10 mouse cellular contexts compared by ENCODE assay signal in genomic region chr17:24638840-24639239, GRCm38 (mm10). TPM values are rescaled to one million over a fixed set of nuclear protein-coding genes. Genes with fewer than 3 reads are reported as not detected.
DNase-seq lines count a peak whose midpoint lies in the region; ATAC-seq and TF ChIP-seq lines count a peak whose summit lies in the region.
"Had no signal": no experiment of that assay in that cellular context is flagged by ENCODE, and none has a peak within 500 bp of the region (broad histone marks: within the 10 kb centered on the region; RNA-seq: fewer than 3 reads in every experiment).

No protein-coding gene starts in this region.

- no peaks in the 10 kb centered on the region for H3K27me3 ChIP-seq in intestine, embryonic 16.5 days (replicated peaks; ENCODE audit: control insufficient read depth, insufficient read depth, low read length)
- H3K27me3 ChIP-seq in lung, postnatal 0 days (replicated peaks; ENCODE audit: insufficient read depth, low read length), result no peaks in the 10 kb centered on the region
- H3K27me3 ChIP-seq in forebrain, postnatal 0 days (ENCODE audit: insufficient read depth, low read length), result no peaks in the 10 kb centered on the region
- H3K27me3 ChIP-seq: midbrain, embryonic 12.5 days had no signal

- in situ Hi-C loops in ES-E14 (cut with MboI; ENCODE audit: low sequenced_read_pairs in 2 of 2, unreplicated experiment in 2 of 2), result no loop called here

- H3K4me3 ChIP-seq in ES-E14 (ENCODE audit: insufficient read depth in 1 of 2, low read depth in 1 of 2, low read length in 2 of 2, poor library complexity in 1 of 2, severe bottlenecking in 1 of 2), result no peak overlapping the region
- no peak overlapping the region for H3K4me3 ChIP-seq in intestine, embryonic 16.5 days (ENCODE audit: low read length)
- H3K4me3 ChIP-seq in lung, postnatal 0 days (ENCODE audit: low read depth, low read length), result no peak overlapping the region
- no peak overlapping the region for H3K4me3 ChIP-seq in forebrain, postnatal 0 days (ENCODE audit: low read depth, low read length)
- H3K4me3 ChIP-seq: erythroblast, embryonic 14.5 days; midbrain, embryonic 12.5 days had no signal

- TF ChIP-seq CTCF in lung, postnatal 0 days (IDR thresholded peaks at IDR 0.05), result no peak
- no peak for TF ChIP-seq CTCF in forebrain, postnatal 0 days (IDR thresholded peaks at IDR 0.05; ENCODE audit: low read depth)

- TF ChIP-seq EP300 in lung, postnatal 0 days (IDR thresholded peaks at IDR 0.05), result peak; percentile 57; the same call in 1 of the 2 replicates

- 47% methylated on average over 9 of the region's 9 CpGs for WGBS in intestine, embryonic 16.5 days
- 52% methylated on average over 9 of the region's 9 CpGs for WGBS in lung, postnatal 0 days
- 75% methylated on average over 9 of the region's 9 CpGs for WGBS in forebrain, postnatal 0 days

- peak overlapping the region; percentile 43; the same call in 1 of the 2 replicates for H3K9ac ChIP-seq in ES-E14 (ENCODE audit: insufficient read depth, low read depth, low read length, poor library complexity, severe bottlenecking)
- H3K9ac ChIP-seq in intestine, embryonic 16.5 days (ENCODE audit: low read depth, low read length), result 0 out of 2 replicates have a peak overlapping the region, but pooled peaks have one; percentile 33
- H3K9ac ChIP-seq in lung, postnatal 0 days (replicated peaks; ENCODE audit: low read depth), result no peak overlapping the region; the same call in 1 of the 2 replicates
- no peak overlapping the region for H3K9ac ChIP-seq in forebrain, postnatal 0 days

- H3K4me2 ChIP-seq in intestine, embryonic 16.5 days (ENCODE audit: low read depth, low read length), result no peak overlapping the region
- H3K4me2 ChIP-seq in lung, postnatal 0 days (replicated peaks; ENCODE audit: low read depth, low read length), result no peak overlapping the region
- H3K4me2 ChIP-seq in forebrain, postnatal 0 days (ENCODE audit: low read depth), result no peak overlapping the region
- H3K4me2 ChIP-seq: midbrain, embryonic 12.5 days had no signal

- ATAC-seq in intestine, embryonic 16.5 days, result peak; percentile 86
- ATAC-seq in lung, postnatal 0 days, result peak; percentile 80
- no peak for ATAC-seq in forebrain, postnatal 0 days
- ATAC-seq in erythroid progenitor cell, adult 5-6 weeks (replicated peaks; ENCODE audit: low FRiP score, poor library complexity, severe bottlenecking), result no peak

- peaks cover 0 to 24% of the 10 kb centered on the region in 2 experiments; a peak in 2 of 4 replicates for H3K4me1 ChIP-seq in ES-E14 (ENCODE audit: control insufficient read depth in 2 of 2, insufficient read depth in 2 of 2, low read length in 2 of 2, poor library complexity in 1 of 2)
- peaks cover 16% of the 10 kb centered on the region; the same call in 1 of the 2 replicates for H3K4me1 ChIP-seq in intestine, embryonic 16.5 days (ENCODE audit: control insufficient read depth, insufficient read depth, low read length)
- H3K4me1 ChIP-seq in lung, postnatal 0 days (ENCODE audit: insufficient read depth, low read depth, low read length), result peaks cover 38% of the 10 kb centered on the region
- no peaks in the 10 kb centered on the region for H3K4me1 ChIP-seq in forebrain, postnatal 0 days (ENCODE audit: insufficient read depth)
- H3K4me1 ChIP-seq: midbrain, embryonic 12.5 days had no signal

- peaks cover 16% of the 10 kb centered on the region; the same call in 1 of the 2 replicates for H3K36me3 ChIP-seq in ES-E14 (ENCODE audit: control insufficient read depth, insufficient read depth, low read length, poor library complexity, severe bottlenecking)
- H3K36me3 ChIP-seq in intestine, embryonic 16.5 days (ENCODE audit: control insufficient read depth, insufficient read depth, low read length), result no peaks in the 10 kb centered on the region
- peaks cover 22% of the 10 kb centered on the region for H3K36me3 ChIP-seq in lung, postnatal 0 days (ENCODE audit: insufficient read depth, low read length)
- peaks cover 19% of the 10 kb centered on the region for H3K36me3 ChIP-seq in forebrain, postnatal 0 days (ENCODE audit: insufficient read depth)
- H3K36me3 ChIP-seq: midbrain, embryonic 12.5 days had no signal

- no peak for DNase-seq in ES-E14 (ENCODE audit: low read depth, low spot score)
- DNase-seq in heart, adult 18-20 months, result peak; percentile 78 to 87
- DNase-seq in lung, postnatal 0 days (ENCODE audit: low spot score), result peak; percentile 92
- DNase-seq in embryo, embryonic 10.5 days (ENCODE audit: low spot score), result no peak
- no peak for DNase-seq in forebrain, postnatal 0 days
- DNase-seq in cerebellum, adult 18-20 months, result no peak

- H3K9me3 ChIP-seq in ES-E14 (ENCODE audit: control insufficient read depth, insufficient read depth, low read depth, low read length), result no peaks in the 10 kb centered on the region
- H3K9me3 ChIP-seq in intestine, embryonic 16.5 days (ENCODE audit: control insufficient read depth, low read length), result no peaks in the 10 kb centered on the region
- no peaks in the 10 kb centered on the region for H3K9me3 ChIP-seq in lung, postnatal 0 days (ENCODE audit: low read length)
- no peaks in the 10 kb centered on the region for H3K9me3 ChIP-seq in forebrain, postnatal 0 days (ENCODE audit: low read length)
- H3K9me3 ChIP-seq: midbrain, embryonic 12.5 days had no signal

- H3K27ac ChIP-seq in ES-E14 (ENCODE audit: insufficient read depth, low read depth, low read length, poor library complexity, severe bottlenecking), result peak overlapping the region; percentile 35; the same call in 1 of the 2 replicates
- H3K27ac ChIP-seq in intestine, embryonic 16.5 days (ENCODE audit: low read length), result peak overlapping the region; percentile 89
- peak overlapping the region; percentile 85 for H3K27ac ChIP-seq in lung, postnatal 0 days (ENCODE audit: low read length)
- no peak overlapping the region for H3K27ac ChIP-seq in forebrain, postnatal 0 days (ENCODE audit: low read depth, low read length)
- H3K27ac ChIP-seq: midbrain, embryonic 12.5 days had no signal

TF ChIP-seq in ES-E14, 5 proteins besides CTCF, POLR2A, EP300 and RAD21 (continues in another document):
- TF ChIP-seq ZNF384 (IDR thresholded peaks at IDR 0.05; ENCODE audit: low read depth, low read length) (no peak), MAFK (IDR thresholded peaks at IDR 0.05; ENCODE audit: insufficient read depth, low read depth, low read length) (no peak), CHD2 (IDR thresholded peaks at IDR 0.05; ENCODE audit: low read depth, low read length) (no peak)

RNA-seq across cellular contexts. Expression of gene Nthl1, which starts 6.4 kb away (rescaled TPM):
- 39.4 and 43.0 TPM in 2 replicates for total RNA-seq in ES-E14 (2012; rRNA removed)
- 1 to 10 TPM; 2.6 to 3.1 TPM for total RNA-seq in heart, adult 18-20 months (2021)
- 17.2 and 18.1 TPM in 2 replicates for polyA plus RNA-seq in intestine, embryonic 16.5 days (2015; fragmentation: Nextera tagmentation; extraction: Ambion mirVana)
- polyA plus RNA-seq in lung, postnatal 0 days (2015; fragmentation: Nextera tagmentation; extraction: Ambion mirVana), result 13.6 and 13.8 TPM in 2 replicates
- total RNA-seq in forebrain, postnatal 0 days (2014; rRNA removed), result 10.1 and 10.2 TPM in 2 replicates
- 8.6 and 9.8 TPM in 2 replicates for polyA plus RNA-seq in forebrain, postnatal 0 days (2015; fragmentation: Nextera tagmentation; extraction: Ambion mirVana)
- not detected in 2 replicates for total RNA-seq in erythroid progenitor cell, adult 5-6 weeks (2015; ENCODE audit: low replicate concordance)
- 0.39 and 1.1 TPM in 2 replicates for total RNA-seq in erythroid progenitor cell, adult 5-6 weeks (2017; ENCODE audit: low replicate concordance)

RNA-seq across cellular contexts. Expression of gene Tsc2, which starts 6.4 kb away (rescaled TPM):
- 93.0 and 118 TPM in 2 replicates for total RNA-seq in ES-E14 (2012; rRNA removed)
- 100 to 1,000 TPM; 104 to 108 TPM for total RNA-seq in heart, adult 18-20 months (2021)
- 38.5 and 41.8 TPM in 2 replicates for polyA plus RNA-seq in intestine, embryonic 16.5 days (2015; fragmentation: Nextera tagmentation; extraction: Ambion mirVana)
- polyA plus RNA-seq in lung, postnatal 0 days (2015; fragmentation: Nextera tagmentation; extraction: Ambion mirVana), result 31.7 and 32.8 TPM in 2 replicates
- total RNA-seq in forebrain, postnatal 0 days (2014; rRNA removed), result 81.2 and 92.6 TPM in 2 replicates
- 44.2 and 56.2 TPM in 2 replicates for polyA plus RNA-seq in forebrain, postnatal 0 days (2015; fragmentation: Nextera tagmentation; extraction: Ambion mirVana)
- 49.0 and 56.6 TPM in 2 replicates for total RNA-seq in erythroid progenitor cell, adult 5-6 weeks (2015; ENCODE audit: low replicate concordance)
- 13.5 and 28.4 TPM in 2 replicates for total RNA-seq in erythroid progenitor cell, adult 5-6 weeks (2017; ENCODE audit: low replicate concordance)

RNA-seq across cellular contexts. Expression of gene Slc9a3r2, which starts 11.3 kb away (rescaled TPM):
- 11.4 and 22.7 TPM in 2 replicates for total RNA-seq in ES-E14 (2012; rRNA removed)
- total RNA-seq in heart, adult 18-20 months (2021), result 100 to 1,000 TPM in 1 of 2 experiments, 10 to 100 TPM in 1; 88.2 to 103 TPM
- polyA plus RNA-seq in intestine, embryonic 16.5 days (2015; fragmentation: Nextera tagmentation; extraction: Ambion mirVana), result 37.5 and 38.6 TPM in 2 replicates
- polyA plus RNA-seq in lung, postnatal 0 days (2015; fragmentation: Nextera tagmentation; extraction: Ambion mirVana), result 316 and 341 TPM in 2 replicates
- total RNA-seq in forebrain, postnatal 0 days (2014; rRNA removed), result 43.5 and 54.5 TPM in 2 replicates
- 42.0 and 48.3 TPM in 2 replicates for polyA plus RNA-seq in forebrain, postnatal 0 days (2015; fragmentation: Nextera tagmentation; extraction: Ambion mirVana)
- 0.84 TPM in 1 of 2 replicates, not detected in the other for total RNA-seq in erythroid progenitor cell, adult 5-6 weeks (2015; ENCODE audit: low replicate concordance)
- not detected in 2 replicates for total RNA-seq in erythroid progenitor cell, adult 5-6 weeks (2017; ENCODE audit: low replicate concordance)

RNA-seq across cellular contexts. Expression of gene Npw, which starts 19.4 kb away (rescaled TPM):
- total RNA-seq in ES-E14 (2012; rRNA removed), result 3.0 and 6.0 TPM in 2 replicates
- total RNA-seq in heart, adult 18-20 months (2021), result not detected
- 0.29 TPM in 1 of 2 replicates, not detected in the other for polyA plus RNA-seq in intestine, embryonic 16.5 days (2015; fragmentation: Nextera tagmentation; extraction: Ambion mirVana)
- 8.6 and 10.3 TPM in 2 replicates for polyA plus RNA-seq in lung, postnatal 0 days (2015; fragmentation: Nextera tagmentation; extraction: Ambion mirVana)
- not detected in 2 replicates for total RNA-seq in forebrain, postnatal 0 days (2014; rRNA removed)
- 0.64 and 0.96 TPM in 2 replicates for polyA plus RNA-seq in forebrain, postnatal 0 days (2015; fragmentation: Nextera tagmentation; extraction: Ambion mirVana)
- total RNA-seq in erythroid progenitor cell, adult 5-6 weeks (2015; ENCODE audit: low replicate concordance), result not detected in 2 replicates
- not detected in 2 replicates for total RNA-seq in erythroid progenitor cell, adult 5-6 weeks (2017; ENCODE audit: low replicate concordance)
- polyA plus RNA-seq: erythroblast, embryonic 14.5 days; midbrain, embryonic 12.5 days had no signal

RNA-seq across cellular contexts. Expression of gene Zfp598, which starts 30.6 kb away (rescaled TPM):
- total RNA-seq in ES-E14 (2012; rRNA removed), result 39.7 and 55.9 TPM in 2 replicates
- total RNA-seq in heart, adult 18-20 months (2021), result 10 to 100 TPM; 16.4 to 17.2 TPM
- 11.0 and 15.4 TPM in 2 replicates for polyA plus RNA-seq in intestine, embryonic 16.5 days (2015; fragmentation: Nextera tagmentation; extraction: Ambion mirVana)
- polyA plus RNA-seq in lung, postnatal 0 days (2015; fragmentation: Nextera tagmentation; extraction: Ambion mirVana), result 10.5 and 11.9 TPM in 2 replicates
- 31.2 and 41.5 TPM in 2 replicates for total RNA-seq in forebrain, postnatal 0 days (2014; rRNA removed)
- 14.6 and 15.0 TPM in 2 replicates for polyA plus RNA-seq in forebrain, postnatal 0 days (2015; fragmentation: Nextera tagmentation; extraction: Ambion mirVana)
- 13.4 and 18.4 TPM in 2 replicates for total RNA-seq in erythroid progenitor cell, adult 5-6 weeks (2015; ENCODE audit: low replicate concordance)
- 9.2 and 12.0 TPM in 2 replicates for total RNA-seq in erythroid progenitor cell, adult 5-6 weeks (2017; ENCODE audit: low replicate concordance)

Comparison
In these comparisons a context has a peak if more than half of its experiments do, and no peak if none do; other contexts are left out.
1. DNase-seq: peak in heart, adult 18-20 months (2 of 2) and lung, postnatal 0 days (single experiment); none in ES-E14 (single experiment), embryo, embryonic 10.5 days (single experiment), forebrain, postnatal 0 days (single experiment) and cerebellum, adult 18-20 months (0 of 2).
2. H3K9ac ChIP-seq: peak in ES-E14 (single experiment) and intestine, embryonic 16.5 days (single experiment); none in lung, postnatal 0 days (single experiment) and forebrain, postnatal 0 days (single experiment).
3. ATAC-seq: peak in intestine, embryonic 16.5 days (single experiment) and lung, postnatal 0 days (single experiment); none in forebrain, postnatal 0 days (single experiment) and erythroid progenitor cell, adult 5-6 weeks (single experiment).